Mouse (Mus musculus) cortical plate, adult 2 months (tissue): ENCODE data around the gene Msmb.
"Not testable (repeated sequence)": the region's sequence is repeated elsewhere in the genome, so short reads cannot be mapped to it uniquely, and the experiment has no call there.

Experiments
- CTCF ChIP-seq: fragments of 200-500 bp; IDR thresholded peaks from 2 replicates; pipeline ENCODE4 v1.5.1; 2011; ENCODE audit warnings: mild to moderate bottlenecking, control low read depth, low read length; ENCODE audit not compliant: insufficient read depth; ENCODE audit errors: extremely low read depth
- POLR2A ChIP-seq: fragments of 200-500 bp; IDR thresholded peaks from 2 replicates; pipeline ENCODE4 v1.6.1; 2011; ENCODE audit warnings: mild to moderate bottlenecking, low read length, control low read depth; ENCODE audit not compliant: insufficient read depth; ENCODE audit errors: extremely low read depth

DNA sequence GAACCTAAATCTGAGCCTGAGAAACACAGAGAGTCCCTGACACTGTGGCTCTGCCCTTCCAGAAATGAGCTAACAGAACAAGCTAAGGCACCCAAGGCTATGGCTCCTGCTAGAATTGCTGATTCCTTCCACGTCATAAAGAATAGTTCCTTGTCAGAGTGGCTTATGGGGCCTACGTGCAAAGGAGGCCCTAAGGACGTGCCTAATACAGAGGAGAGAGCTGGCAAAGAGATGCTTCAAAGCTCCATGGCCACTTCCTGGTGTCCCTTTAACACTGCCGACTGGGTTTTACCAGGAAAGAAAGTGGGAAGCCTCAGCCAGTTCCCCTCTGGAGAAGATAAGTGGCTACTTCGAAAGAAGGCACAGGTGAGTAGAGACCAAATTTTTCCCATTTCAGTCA lies 34.8 kb downstream of the Msmb start:
- not testable (repeated sequence) for TF ChIP-seq CTCF, POLR2A
